Mouse (Mus musculus) layer of hippocampus, adult 11-12 months (tissue): Measurements from ENCODE around the gene Rab14.

Source experiments
- DNase-seq: peaks from one replicate; pipeline ENCODE4 v3.0.0; 2022; ENCODE audit warnings: low spot score

Gene Rab14

DNA sequence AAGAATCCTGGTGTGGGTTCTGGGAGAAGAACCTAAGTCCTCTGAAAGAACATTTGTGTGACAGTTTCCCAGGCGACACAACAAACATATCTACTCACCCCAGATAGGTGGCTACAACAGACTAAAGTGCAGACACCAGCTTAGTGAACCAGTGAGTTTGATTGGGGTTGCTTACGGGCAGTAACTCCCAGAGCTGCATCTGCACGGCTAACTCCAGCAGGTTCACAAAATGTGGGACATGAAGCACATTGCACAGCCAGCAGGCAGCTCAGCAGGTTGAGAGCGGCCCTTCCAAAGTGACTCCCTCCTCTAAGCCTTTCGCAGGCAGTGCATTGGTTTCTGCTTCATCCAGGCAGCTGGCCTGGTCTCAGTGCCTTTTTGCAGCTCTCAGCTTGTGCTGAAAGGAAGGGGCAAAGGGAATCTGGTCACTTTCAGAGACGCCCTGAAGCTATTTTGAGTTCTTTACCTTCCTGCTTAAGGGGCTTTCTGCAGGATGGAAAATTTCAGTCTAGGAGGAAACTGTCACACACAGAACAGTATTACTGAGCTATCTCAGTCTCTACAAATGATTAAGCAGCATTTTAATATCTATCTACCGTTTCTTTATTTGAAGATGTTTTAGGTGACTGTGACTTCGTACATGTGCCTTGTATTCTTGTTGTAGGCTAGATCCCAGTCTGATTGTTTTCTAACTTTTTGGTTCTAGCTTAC lies 46.9 kb downstream of the Rab14 start:
- DNase-seq: no peak

GRCm38 (mm10) chr2:35153179-35153578 lies 47.7 kb downstream of the Rab14 start:
- no peak for DNase-seq

DNA sequence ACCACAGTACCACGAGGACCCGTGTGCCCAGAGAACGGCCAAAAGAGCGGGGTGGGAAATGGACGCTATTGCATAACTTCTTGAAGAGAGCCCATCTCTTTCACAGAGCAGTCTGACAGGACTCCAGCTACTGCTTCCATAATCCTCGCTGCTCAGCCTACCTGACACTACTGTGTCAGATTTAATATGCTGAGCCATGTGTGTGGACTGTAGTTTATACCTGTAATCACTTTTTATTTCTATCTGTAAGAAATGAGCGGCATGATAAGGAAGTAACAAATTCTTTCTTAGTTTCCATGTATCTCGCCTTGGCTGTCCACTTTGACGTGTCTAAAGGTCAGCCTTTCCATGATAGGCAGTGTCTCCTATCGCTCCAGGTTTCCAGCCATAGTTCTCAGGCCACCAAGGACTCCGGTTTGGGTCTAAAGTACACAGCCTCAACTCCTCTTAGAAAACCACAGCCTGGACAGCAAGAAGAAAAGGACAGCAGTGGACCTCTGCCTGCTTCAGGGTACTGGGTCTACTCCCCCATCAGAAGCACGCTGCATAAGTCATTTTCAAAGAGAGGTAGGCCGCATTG lies 49.5 kb downstream of the Rab14 start:
- DNase-seq: no peak

DNA sequence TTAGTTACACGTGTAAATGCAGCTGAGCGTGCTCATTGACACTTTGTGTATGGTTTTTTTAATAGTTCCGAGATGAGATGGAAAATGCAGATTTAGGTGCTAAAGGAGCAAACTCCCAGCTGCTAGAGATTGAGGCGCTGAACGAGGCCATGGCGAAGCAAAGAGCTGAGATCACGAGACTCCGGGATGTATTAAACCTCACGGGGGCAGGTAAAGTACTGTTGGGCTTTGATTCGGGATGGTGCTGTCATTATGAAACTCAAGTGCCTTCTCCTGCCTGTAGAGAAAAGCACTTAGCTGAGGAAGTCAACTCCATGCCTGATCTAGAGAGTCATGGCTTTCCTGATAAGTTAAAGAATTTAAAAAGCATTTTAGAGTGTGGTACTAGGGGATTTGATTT lies 52.1 kb downstream of the Rab14 start:
- no peak for DNase-seq

GRCm38 (mm10) chr2:35141673-35142072 lies 59.2 kb downstream of the Rab14 start:
- no peak for DNase-seq

DNA sequence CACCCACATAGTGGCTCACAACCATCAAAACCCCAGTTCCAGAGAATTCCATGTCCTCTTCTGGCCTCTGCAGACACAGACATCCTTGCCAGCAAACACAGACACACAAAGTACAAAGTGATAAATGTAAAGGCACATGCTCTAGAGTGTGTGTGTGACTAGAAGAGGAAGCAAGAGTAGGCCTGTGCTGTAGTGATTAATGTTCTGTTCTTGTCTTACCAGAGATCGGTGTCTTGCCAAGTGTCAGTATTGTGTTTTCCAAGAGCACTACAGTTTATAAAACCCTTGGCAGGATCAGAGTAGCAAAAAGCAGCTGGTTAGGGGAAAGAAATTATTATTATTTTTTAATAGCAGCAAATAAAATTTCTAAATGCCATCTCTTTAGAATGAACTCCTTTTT lies 62.3 kb downstream of the Rab14 start:
- no peak for DNase-seq

GRCm38 (mm10) chr2:35133891-35134290 lies 67.0 kb downstream of the Rab14 start:
- no peak for DNase-seq

- DNase-seq: no peak
Observed at GRCm38 (mm10) chr2:35132662-35133055, 68.3 kb downstream of the Rab14 start.

- DNase-seq: peak; percentile 96
Observed at GRCm38 (mm10) chr2:35131991-35132661, 68.8 kb downstream of the Rab14 start.

- DNase-seq: no peak
Observed at GRCm38 (mm10) chr2:35131491-35131890, 69.4 kb downstream of the Rab14 start.
